Mouse (Mus musculus): ENCODE measurements around the gene Baiap2l1. TPM values are rescaled to one million over a fixed set of nuclear protein-coding genes. Genes with fewer than 3 reads are reported as not detected.
A peak's percentile ranks its signal among the peaks of the same experiment; 100 is the strongest.

Baiap2l1 gene
- polyA plus RNA-seq, 1 experiment: 68.8 TPM

GRCm38 (mm10) chr5:144257451-144258110 is 100.3 kb downstream of the Baiap2l1 start:
- Histone ChIP-seq H3K4me2 (ENCODE audit: low read depth) (peak overlapping the region; percentile 98), H3K36me3 (ENCODE audit: control insufficient read depth, insufficient read depth) (peaks cover 11% of the 10 kb centered on the region), H3ac (ENCODE audit: control insufficient read depth, insufficient read length) (no peak overlapping the region), H3K27me3 (ENCODE audit: control insufficient read depth, insufficient read depth, insufficient read length) (no peaks in the 10 kb centered on the region), H3K4me3 (peak overlapping the region; percentile 95), H3K79me2 (ENCODE audit: control insufficient read depth, insufficient read depth) (peaks cover 67% of the 10 kb centered on the region)
- no peak for TF ChIP-seq REST (IDR thresholded peaks at IDR 0.05; ENCODE audit: insufficient read depth, insufficient read length)
- TF ChIP-seq TCF12 (IDR thresholded peaks at IDR 0.05; ENCODE audit: insufficient read depth, poor library complexity, severe bottlenecking): no peak
- TF ChIP-seq USF1 (IDR thresholded peaks at IDR 0.05; ENCODE audit: low read depth): no peak
- no peak for TF ChIP-seq POLR2AphosphoS2 (IDR thresholded peaks at IDR 0.05; ENCODE audit: insufficient read length, low read depth)
- TF ChIP-seq MYOG (IDR thresholded peaks at IDR 0.05; ENCODE audit: control insufficient read depth in 1 of 3, insufficient read depth in 1 of 3, insufficient read length in 2 of 3, low read depth in 2 of 3): no peak

- Histone ChIP-seq H3K4me2 (ENCODE audit: low read depth) (peak overlapping the region; percentile 98), H3K36me3 (ENCODE audit: control insufficient read depth, insufficient read depth) (peaks cover 11% of the 10 kb centered on the region), H3ac (ENCODE audit: control insufficient read depth, insufficient read length) (peak overlapping the region; percentile 31), H3K79me2 (ENCODE audit: control insufficient read depth, insufficient read depth) (peaks cover 63% of the 10 kb centered on the region), H3K4me3 (peak overlapping the region; percentile 95), H3K27me3 (ENCODE audit: control insufficient read depth, insufficient read depth, insufficient read length) (no peaks in the 10 kb centered on the region)
- TF ChIP-seq MYOD1 (IDR thresholded peaks at IDR 0.05; ENCODE audit: control insufficient read depth in 1 of 3, insufficient read length in 2 of 3, low read depth in 2 of 3) (no peak), CEBPB (IDR thresholded peaks at IDR 0.05; ENCODE audit: insufficient read depth, poor library complexity, severe bottlenecking) (no peak), REST (IDR thresholded peaks at IDR 0.05; ENCODE audit: insufficient read depth, insufficient read length) (no peak), MAX (IDR thresholded peaks at IDR 0.05; ENCODE audit: low read depth) (no peak), TCF12 (IDR thresholded peaks at IDR 0.05; ENCODE audit: insufficient read depth, poor library complexity, severe bottlenecking) (no peak), POLR2AphosphoS2 (IDR thresholded peaks at IDR 0.05; ENCODE audit: insufficient read length, low read depth) (no peak), MYOG (IDR thresholded peaks at IDR 0.05; ENCODE audit: control insufficient read depth in 1 of 3, insufficient read depth in 1 of 3, insufficient read length in 2 of 3, low read depth in 2 of 3) (no peak)
Observed at GRCm38 (mm10) chr5:144256888-144257287, 101.0 kb downstream of the Baiap2l1 start.

DNA sequence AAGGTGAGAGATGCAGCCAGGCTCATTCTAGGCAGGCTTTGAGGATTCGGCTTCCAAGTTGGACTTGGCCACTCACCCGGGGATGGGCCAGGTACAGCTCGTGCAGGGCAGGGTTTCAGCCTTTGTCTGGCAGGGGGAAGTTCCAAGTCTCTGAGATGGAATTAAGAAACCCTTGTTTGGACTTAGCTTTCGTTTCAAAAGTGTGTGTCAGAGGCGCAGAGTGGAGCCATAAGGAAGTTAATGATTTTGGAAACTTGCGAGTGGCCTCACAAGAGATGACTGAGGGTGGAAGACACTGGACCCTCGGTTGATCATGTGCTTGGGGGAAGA is 101.4 kb downstream of the Baiap2l1 start:
- TF ChIP-seq SRF (IDR thresholded peaks at IDR 0.05; ENCODE audit: control insufficient read depth, insufficient read length, low read depth) (no peak), CEBPB (IDR thresholded peaks at IDR 0.05; ENCODE audit: insufficient read depth, poor library complexity, severe bottlenecking) (no peak), USF1 (IDR thresholded peaks at IDR 0.05; ENCODE audit: low read depth) (no peak), E2F4 (IDR thresholded peaks at IDR 0.05; ENCODE audit: insufficient read depth) (no peak), MYOG (IDR thresholded peaks at IDR 0.05; ENCODE audit: control insufficient read depth in 1 of 3, insufficient read depth in 1 of 3, insufficient read length in 2 of 3, low read depth in 2 of 3) (no peak), MAX (IDR thresholded peaks at IDR 0.05; ENCODE audit: low read depth) (no peak), TCF12 (IDR thresholded peaks at IDR 0.05; ENCODE audit: insufficient read depth, poor library complexity, severe bottlenecking) (no peak), MYOD1 (IDR thresholded peaks at IDR 0.05; ENCODE audit: control insufficient read depth in 1 of 3, insufficient read length in 2 of 3, low read depth in 2 of 3) (no peak), TCF3 (IDR thresholded peaks at IDR 0.05; ENCODE audit: insufficient read length, low read depth) (no peak), POLR2A (IDR thresholded peaks at IDR 0.05; ENCODE audit: insufficient read length, low read depth) (no peak), REST (IDR thresholded peaks at IDR 0.05; ENCODE audit: insufficient read depth, insufficient read length) (no peak), POLR2AphosphoS2 (IDR thresholded peaks at IDR 0.05; ENCODE audit: insufficient read length, low read depth) (no peak)
- Histone ChIP-seq H3K79me2 (ENCODE audit: control insufficient read depth, insufficient read depth) (peaks cover 59% of the 10 kb centered on the region), H3K4me2 (ENCODE audit: low read depth) (peak overlapping the region; percentile 98), H3K36me3 (ENCODE audit: control insufficient read depth, insufficient read depth) (peaks cover 11% of the 10 kb centered on the region), H3K4me3 (peak overlapping the region; percentile 95), H3ac (ENCODE audit: control insufficient read depth, insufficient read length) (peak overlapping the region; percentile 31), H3K27me3 (ENCODE audit: control insufficient read depth, insufficient read depth, insufficient read length) (no peaks in the 10 kb centered on the region)

DNA sequence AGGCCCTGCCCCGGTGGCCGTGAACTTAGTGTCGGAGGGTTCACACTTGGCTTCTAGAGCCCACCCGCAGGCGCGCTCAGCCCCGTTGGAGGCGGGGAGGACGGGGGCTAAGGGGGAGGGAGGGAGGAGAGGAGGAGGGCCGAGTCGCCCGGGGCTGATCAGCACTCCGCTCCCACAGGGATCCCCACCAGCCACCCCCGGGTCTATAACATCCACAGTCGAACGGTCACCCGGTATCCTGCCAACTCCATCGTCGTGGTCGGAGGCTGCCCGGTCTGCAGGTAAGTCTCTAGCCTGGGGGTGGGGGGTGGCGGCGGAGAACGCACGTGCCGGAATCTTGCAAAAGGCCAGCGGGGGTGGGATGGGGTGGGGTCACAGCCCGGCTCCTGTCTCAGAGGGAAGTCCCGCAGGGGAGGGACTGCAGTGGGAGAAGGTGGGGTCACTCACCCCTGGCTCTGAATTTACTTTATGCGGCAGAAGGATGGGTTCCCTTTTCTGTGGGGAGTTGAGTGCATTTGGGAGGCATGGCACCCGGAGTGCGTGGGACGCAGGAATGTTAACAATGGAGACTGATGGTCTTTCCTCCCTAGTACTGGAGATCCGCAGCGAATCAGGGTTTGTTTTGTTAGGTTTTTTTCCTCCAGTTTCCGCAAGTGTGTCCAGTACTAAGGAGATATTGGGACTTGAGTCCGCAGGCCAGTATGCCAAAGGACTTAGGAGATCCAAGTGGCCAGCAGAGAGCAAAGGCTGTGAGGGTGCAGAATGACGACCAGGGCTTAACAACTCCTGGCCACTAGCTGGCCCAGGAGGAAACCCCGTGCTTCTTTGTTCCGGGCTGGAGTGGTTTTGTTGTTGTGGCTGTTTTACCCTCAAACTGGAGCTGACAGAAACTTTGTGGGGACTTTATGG is 102.0 kb downstream of the Baiap2l1 start:
- H3K4me3 ChIP-seq: peak overlapping the region; percentile 95
- peaks cover 7% of the 10 kb centered on the region for H3K36me3 ChIP-seq (ENCODE audit: control insufficient read depth, insufficient read depth)
- H3K79me2 ChIP-seq (ENCODE audit: control insufficient read depth, insufficient read depth): peaks cover 53% of the 10 kb centered on the region
- TF ChIP-seq POLR2A (IDR thresholded peaks at IDR 0.05; ENCODE audit: insufficient read length, low read depth) (peak; percentile 30), MYOG (IDR thresholded peaks at IDR 0.05; ENCODE audit: control insufficient read depth in 1 of 3, insufficient read depth in 1 of 3, insufficient read length in 2 of 3, low read depth in 2 of 3) (no peak), E2F4 (IDR thresholded peaks at IDR 0.05; ENCODE audit: insufficient read depth) (no peak), POLR2AphosphoS2 (IDR thresholded peaks at IDR 0.05; ENCODE audit: insufficient read length, low read depth) (peak; percentile 13), TCF12 (IDR thresholded peaks at IDR 0.05; ENCODE audit: insufficient read depth, poor library complexity, severe bottlenecking) (no peak)
- peak overlapping the region; percentile 31 for H3ac ChIP-seq (ENCODE audit: control insufficient read depth, insufficient read length)
- no peaks in the 10 kb centered on the region for H3K27me3 ChIP-seq (ENCODE audit: control insufficient read depth, insufficient read depth, insufficient read length)
- peak overlapping the region; percentile 98 for H3K4me2 ChIP-seq (ENCODE audit: low read depth)

Measured in myocyte (in vitro differentiated cells).